Mouse (Mus musculus) neutrophil, adult 5-6 weeks (primary cell): ENCODE measurements around the gene H2al1e. TPM values are rescaled to one million over a fixed set of nuclear protein-coding genes. Genes with fewer than 3 reads are reported as not detected.
"Not testable (repeated sequence)": the region's sequence is repeated elsewhere in the genome, so short reads cannot be mapped to it uniquely, and the experiment has no call there.

Source experiments
- ATAC-seq: fragments of 151-379, 151-347 bp; 2 replicates; pipeline ENCODE4 v1.8.0; 2017; ENCODE audit warnings: mild to moderate bottlenecking, moderate TSS enrichment; ENCODE audit not compliant: insufficient number of reproducible peaks, poor library complexity, low FRiP score, severe bottlenecking; ENCODE audit errors: extremely low read depth
- total RNA-seq: library from RNA; stranded (forward); fragments of 200-1000 nt; gene quantifications from 2 replicates; pipeline ENCODE4 v1.2.3, GENCODE M21; 2017

Gene H2al1e
- total RNA-seq, result not detected in 2 replicates

DNA sequence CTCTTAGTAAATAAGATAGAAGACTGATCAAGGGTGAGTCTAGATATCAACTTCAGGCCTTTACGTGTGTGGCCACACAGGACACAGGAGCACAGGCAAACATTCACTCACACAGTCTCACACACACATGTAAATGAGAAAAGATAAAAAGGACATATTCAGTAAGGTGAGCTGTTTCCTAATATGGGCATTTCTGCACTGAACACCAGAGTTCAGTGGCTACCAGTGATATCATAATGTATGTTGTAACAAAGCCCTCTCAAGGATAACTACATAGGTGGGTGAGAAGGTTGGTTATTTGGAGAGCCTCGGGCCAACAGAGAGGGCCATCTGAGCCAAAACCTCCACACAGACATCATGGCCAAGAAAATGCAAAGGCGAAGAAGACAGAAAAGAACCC, at the start of gene H2al1e:
Gene H2al1e, plus strand, starts transcription at position 301 of the 400 bp plus-strand sequence.
- not testable (repeated sequence) for ATAC-seq

DNA sequence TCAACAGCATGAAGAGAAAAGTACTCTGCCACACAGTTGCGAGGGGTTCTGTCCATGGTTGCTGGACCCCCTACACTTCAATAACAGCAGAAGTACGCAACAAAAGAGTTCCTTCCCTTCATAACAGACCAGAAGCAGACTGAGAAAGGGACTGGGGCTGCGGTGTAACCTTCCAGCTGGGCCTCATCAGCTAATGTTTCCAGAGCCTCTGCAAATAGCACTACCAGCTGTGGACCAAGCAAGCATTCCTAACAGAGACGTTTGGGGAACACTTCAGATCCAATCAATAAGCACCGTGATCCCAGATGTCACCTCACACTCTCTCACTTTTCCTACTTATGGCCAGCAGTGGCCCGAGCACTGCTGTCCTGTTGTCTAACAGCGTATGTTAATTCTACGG, 46.8 kb upstream of the H2al1e start:
- ATAC-seq, result no peak

DNA sequence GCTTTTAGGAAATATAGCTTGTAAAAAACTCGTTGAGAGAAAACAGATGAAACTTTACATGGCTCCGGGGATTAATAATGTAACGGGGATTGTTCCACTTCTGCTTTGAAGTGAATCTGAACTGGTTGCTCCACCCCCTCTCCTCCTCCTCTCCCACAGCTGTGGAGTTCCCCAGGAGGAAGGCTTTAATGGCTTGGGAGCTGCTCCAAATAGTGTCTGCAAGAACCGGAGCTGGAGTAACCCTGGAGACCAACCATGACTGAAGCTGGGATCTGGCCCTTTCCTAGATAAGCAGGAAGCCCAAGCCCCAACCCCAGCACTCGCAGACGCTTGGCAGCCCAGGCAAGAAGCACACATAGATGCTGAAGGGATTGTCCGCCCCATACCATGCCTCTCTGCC, 43.9 kb upstream of the H2al1e start:
- ATAC-seq, result no peak

DNA sequence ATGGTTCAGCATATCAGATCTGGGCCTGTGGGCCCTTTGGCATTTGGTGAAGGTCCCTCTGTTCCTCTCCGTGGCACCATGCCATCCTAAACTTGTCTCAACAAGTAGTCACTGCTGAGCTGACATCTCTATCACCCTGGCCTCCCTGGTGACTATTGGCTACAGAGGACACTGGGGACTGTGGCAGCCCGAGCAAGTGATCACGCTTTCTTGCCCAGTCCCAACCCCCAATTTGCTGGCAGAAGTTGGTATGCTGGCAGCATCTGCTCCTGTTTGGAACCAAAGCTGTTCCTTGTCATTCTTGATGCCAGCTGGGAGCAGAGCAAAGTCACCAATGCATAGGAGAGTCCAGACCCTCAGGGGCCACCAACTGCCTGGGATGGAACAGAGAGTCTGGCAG, 42.7 kb upstream of the H2al1e start:
- ATAC-seq, result no peak

DNA sequence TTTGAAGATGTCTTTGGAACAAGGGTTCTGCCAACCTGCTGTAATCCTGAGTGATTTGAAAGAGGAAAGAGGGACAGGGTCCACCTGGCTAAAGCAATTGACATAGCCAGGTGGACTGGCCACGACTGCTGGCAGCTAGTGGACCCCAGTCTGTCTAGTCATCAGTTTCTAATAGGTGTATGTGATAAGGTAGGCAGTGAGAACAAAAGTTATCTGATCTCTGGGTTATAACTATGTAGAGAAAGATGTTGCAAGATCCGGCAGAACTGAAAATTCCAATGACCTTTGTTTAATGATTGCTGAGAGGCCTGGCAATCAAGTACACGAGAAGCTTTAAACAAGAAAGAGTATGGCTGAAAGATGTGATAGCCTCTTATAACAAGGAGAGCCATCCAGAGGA, 38.5 kb upstream of the H2al1e start:
- no peak for ATAC-seq

DNA sequence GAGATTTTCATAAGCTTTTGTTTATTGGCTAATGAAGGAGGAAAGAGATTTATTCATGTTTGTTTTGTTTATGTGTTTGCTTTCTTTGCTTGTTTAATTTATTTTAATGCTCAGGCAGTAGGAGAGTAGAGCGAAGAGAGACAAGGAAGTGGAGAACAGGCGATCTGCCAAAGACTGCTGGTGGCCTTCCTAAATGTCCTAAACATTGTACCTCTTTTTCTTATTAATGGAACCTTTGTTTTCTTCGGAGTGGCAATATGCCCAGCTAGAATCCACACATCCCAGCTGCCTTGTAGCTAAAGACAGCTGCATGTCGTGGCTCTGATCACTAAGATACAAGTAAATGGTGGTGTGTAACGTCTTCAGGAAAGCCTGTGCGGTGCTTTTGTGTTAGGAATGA, 34.7 kb upstream of the H2al1e start:
- ATAC-seq, result no peak

DNA sequence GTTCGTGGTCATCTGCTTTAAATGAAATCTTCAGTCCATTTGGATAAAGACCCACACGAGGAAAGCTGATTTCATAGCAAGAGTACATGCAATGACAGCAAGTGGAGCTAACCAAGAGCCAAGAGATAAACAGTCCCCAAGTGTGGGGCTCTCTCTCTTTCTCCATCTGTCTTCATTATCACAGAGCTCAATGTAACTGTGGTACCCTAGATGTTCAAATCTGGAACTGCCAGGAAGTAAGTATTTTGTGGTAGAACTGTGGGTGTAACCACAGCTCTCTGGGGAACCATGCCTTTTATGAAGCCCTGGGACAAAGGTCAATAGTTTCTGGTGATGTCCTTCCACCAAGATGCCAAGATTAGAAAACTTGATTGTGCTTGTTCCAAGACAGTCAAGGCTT, 31.0 kb upstream of the H2al1e start:
- no peak for ATAC-seq

DNA sequence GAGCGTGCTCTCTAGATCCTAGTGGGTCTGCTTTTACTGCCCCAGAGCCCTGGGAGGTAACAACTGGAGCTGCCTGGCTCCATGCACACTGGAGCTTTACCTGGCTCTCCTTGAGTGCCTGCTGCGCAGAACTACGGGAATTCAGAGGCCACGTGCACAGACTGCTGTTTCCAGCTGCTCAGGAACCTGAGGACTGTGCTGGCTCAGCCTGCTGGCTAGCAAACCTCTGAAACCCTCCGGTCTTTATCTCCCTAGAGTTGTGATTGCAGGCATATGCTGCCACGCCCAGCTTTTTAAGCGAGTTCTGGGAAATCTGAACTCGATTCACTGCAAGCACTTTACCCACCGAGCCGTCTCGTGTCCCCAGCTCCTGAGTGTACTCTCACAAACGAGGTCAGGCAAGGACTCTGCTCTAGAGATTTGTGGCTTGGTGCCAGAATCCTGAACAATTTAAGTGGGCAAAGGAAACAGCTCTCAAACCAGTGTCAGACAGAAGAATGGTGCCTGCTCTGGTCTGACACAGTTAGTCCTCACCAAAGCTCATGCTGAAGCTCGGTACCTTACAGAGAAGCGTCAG, 23.3 kb upstream of the H2al1e start:
- ATAC-seq, result no peak

DNA sequence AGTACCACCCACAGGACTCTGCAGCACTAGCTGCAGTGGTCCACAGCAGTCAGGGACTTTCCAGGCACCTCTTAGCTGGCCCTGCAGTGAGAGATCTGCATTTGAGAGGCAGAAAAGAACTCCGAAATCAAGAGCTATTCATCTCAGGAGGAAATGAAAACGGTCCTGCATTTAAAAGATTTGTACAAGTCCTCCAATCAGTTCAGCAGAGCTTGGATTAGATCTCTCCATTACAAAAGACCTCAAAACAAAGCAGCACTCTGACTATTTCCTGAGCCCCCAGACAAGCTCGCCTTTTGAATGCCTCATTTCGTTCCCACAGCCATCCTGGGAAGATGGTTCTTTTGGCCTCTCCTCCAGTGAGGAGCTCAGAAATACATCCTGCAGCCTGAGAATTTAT, 22.5 kb upstream of the H2al1e start:
- no peak for ATAC-seq

DNA sequence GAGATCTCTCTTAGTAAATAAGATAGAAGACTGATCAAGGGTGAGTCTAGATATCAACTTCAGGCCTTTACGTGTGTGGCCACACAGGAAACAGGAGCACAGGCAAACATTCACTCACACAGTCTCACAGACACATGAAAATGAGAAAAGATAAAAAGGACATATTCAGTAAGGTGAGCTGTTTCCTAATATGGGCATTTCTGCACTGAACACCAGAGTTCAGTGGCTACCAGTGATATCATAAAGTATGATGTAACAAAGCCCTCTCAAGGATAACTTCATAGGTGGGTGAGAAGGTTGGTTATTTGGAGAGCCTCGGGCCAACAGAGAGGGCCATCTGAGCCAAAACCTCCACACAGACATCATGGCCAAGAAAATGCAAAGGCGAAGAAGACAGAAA, 12.8 kb upstream of the H2al1e start, which contains the start of gene H2al1a:
Gene H2al1a, plus strand, starts transcription at position 301 of the 400 bp plus-strand sequence.
- ATAC-seq, result not testable (repeated sequence)

DNA sequence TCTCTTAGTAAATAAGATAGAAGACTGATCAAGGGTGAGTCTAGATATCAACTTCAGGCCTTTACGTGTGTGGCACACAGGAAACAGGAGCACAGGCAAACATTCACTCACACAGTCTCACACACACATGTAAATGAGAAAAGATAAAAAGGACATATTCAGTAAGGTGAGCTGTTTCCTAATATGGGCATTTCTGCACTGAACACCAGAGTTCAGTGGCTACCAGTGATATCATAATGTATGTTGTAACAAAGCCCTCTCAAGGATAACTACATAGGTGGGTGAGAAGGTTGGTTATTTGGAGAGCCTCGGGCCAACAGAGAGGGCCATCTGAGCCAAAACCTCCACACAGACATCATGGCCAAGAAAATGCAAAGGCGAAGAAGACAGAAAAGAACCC, 9.6 kb upstream of the H2al1e start, which contains the start of gene H2al1b:
Gene H2al1b, plus strand, starts transcription at position 301 of the 400 bp plus-strand sequence.
- ATAC-seq, result not testable (repeated sequence)

DNA sequence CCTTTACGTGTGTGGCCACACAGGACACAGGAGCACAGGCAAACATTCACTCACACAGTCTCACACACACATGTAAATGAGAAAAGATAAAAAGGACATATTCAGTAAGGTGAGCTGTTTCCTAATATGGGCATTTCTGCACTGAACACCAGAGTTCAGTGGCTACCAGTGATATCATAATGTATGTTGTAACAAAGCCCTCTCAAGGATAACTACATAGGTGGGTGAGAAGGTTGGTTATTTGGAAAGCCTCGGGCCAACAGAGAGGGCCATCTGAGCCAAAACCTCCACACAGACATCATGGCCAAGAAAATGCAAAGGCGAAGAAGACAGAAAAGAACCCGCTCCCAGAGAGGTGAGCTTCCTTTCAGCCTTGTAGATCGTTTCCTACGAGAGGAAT, 6.4 kb upstream of the H2al1e start, which contains the start of gene H2al1c:
Gene H2al1c, plus strand, starts transcription at position 301 of the 400 bp plus-strand sequence.
- ATAC-seq, result not testable (repeated sequence)

DNA sequence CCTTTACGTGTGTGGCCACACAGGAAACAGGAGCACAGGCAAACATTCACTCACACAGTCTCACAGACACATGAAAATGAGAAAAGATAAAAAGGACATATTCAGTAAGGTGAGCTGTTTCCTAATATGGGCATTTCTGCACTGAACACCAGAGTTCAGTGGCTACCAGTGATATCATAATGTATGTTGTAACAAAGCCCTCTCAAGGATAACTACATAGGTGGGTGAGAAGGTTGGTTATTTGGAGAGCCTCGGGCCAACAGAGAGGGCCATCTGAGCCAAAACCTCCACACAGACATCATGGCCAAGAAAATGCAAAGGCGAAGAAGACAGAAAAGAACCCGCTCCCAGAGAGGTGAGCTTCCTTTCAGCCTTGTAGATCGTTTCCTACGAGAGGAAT, 3.2 kb upstream of the H2al1e start, which contains the start of gene H2al1d:
Gene H2al1d, plus strand, starts transcription at position 301 of the 400 bp plus-strand sequence.
- not testable (repeated sequence) for ATAC-seq

DNA sequence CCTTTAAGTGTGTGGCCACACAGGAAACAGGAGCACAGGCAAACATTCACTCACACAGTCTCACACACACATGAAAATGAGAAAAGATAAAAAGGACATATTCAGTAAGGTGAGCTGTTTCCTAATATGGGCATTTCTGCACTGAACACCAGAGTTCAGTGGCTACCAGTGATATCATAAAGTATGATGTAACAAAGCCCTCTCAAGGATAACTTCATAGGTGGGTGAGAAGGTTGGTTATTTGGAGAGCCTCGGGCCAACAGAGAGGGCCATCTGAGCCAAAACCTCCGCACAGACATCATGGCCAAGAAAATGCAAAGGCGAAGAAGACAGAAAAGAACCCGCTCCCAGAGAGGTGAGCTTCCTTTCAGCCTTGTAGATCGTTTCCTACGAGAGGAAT, 3.1 kb downstream of the H2al1e start, which contains the start of gene H2al1f:
Gene H2al1f, plus strand, starts transcription at position 301 of the 400 bp plus-strand sequence.
- ATAC-seq, result not testable (repeated sequence)

DNA sequence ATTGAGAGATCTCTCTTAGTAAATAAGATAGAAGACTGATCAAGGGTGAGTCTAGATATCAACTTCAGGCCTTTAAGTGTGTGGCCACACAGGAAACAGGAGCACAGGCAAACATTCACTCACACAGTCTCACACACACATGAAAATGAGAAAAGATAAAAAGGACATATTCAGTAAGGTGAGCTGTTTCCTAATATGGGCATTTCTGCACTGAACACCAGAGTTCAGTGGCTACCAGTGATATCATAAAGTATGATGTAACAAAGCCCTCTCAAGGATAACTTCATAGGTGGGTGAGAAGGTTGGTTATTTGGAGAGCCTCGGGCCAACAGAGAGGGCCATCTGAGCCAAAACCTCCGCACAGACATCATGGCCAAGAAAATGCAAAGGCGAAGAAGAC, 6.2 kb downstream of the H2al1e start, which contains the start of gene H2al1g:
Gene H2al1g, plus strand, starts transcription at position 301 of the 400 bp plus-strand sequence.
- ATAC-seq, result not testable (repeated sequence)

DNA sequence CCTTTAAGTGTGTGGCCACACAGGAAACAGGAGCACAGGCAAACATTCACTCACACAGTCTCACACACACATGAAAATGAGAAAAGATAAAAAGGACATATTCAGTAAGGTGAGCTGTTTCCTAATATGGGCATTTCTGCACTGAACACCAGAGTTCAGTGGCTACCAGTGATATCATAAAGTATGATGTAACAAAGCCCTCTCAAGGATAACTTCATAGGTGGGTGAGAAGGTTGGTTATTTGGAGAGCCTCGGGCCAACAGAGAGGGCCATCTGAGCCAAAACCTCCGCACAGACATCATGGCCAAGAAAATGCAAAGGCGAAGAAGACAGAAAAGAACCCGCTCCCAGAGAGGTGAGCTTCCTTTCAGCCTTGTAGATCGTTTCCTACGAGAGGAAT, 9.5 kb downstream of the H2al1e start, which contains the start of gene H2al1h:
Gene H2al1h, plus strand, starts transcription at position 301 of the 400 bp plus-strand sequence.
- not testable (repeated sequence) for ATAC-seq

DNA sequence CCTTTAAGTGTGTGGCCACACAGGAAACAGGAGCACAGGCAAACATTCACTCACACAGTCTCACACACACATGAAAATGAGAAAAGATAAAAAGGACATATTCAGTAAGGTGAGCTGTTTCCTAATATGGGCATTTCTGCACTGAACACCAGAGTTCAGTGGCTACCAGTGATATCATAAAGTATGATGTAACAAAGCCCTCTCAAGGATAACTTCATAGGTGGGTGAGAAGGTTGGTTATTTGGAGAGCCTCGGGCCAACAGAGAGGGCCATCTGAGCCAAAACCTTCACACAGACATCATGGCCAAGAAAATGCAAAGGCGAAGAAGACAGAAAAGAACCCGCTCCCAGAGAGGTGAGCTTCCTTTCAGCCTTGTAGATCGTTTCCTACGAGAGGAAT, 12.6 kb downstream of the H2al1e start, which contains the start of gene H2al1i:
Gene H2al1i, plus strand, starts transcription at position 301 of the 400 bp plus-strand sequence.
- ATAC-seq, result not testable (repeated sequence)

DNA sequence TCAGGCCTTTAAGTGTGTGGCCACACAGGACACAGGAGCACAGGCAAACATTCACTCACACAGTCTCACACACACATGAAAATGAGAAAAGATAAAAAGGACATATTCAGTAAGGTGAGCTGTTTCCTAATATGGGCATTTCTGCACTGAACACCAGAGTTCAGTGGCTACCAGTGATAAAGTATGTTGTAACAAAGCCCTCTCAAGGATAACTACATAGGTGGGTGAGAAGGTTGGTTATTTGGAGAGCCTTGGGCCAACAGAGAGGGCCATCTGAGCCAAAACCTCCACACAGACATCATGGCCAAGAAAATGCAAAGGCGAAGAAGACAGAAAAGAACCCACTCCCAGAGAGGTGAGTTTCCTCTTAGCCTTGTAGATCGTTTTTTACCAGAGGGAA, 15.8 kb downstream of the H2al1e start, which contains the start of gene H2al1j:
Gene H2al1j, plus strand, starts transcription at position 301 of the 400 bp plus-strand sequence.
- not testable (repeated sequence) for ATAC-seq

DNA sequence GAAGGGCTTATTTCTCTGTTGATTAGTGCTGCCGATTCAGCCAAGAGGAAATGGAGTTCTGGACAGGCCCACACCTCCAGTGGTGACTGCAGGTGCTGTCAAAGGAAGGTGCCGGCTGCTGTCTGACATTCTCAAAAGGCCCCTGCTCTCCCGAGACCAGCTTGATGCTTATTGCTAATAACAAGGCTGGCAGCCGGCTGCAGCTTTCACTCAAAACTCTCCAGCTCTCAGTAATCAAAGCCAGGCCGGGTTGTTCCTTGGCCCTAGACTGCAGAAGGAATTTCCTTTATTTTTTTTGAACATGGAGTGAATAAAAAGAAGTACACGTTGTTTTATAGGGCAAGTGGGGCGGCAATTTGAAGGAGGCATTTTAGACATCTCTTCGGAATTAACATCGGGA, 34.0 kb downstream of the H2al1e start:
- no peak for ATAC-seq

DNA sequence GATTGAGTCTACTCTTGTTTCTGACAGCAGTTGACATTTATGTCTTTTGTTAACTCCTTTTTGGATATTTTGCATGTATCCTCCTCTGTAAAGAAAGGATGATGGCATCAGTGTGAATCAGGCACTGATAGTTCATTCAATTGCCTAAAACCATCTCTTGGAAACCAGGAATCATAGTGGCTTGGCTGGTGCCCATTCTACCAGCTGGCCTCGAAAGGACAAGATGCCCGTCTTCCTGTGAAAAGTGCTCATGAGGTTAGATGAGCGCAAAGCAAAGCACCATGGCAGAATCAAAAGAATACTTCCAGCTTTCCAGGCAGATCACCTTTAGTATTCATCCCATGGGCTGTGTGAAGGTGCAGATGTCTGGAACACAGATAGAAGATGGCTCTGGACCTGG, 35.0 kb downstream of the H2al1e start:
- ATAC-seq, result no peak
